Mouse (Mus musculus): ENCODE results near the gene Zfp82.
"Not testable (repeated sequence)": the region's sequence is repeated elsewhere in the genome, so short reads cannot be mapped to it uniquely, and the experiment has no call there.

Zfp82 gene

GRCm38 (mm10) chr7:30072146-30073028 lies at the start of gene Zfp82:
Gene Zfp82, minus strand, starts transcription at chr7:30072900.
- peak; percentile 84 to 85 for DNase-seq (ENCODE audit: low spot score in 2 of 2)

- DNase-seq (ENCODE audit: low spot score in 2 of 2): peak in 1 of 2 experiments; percentile 15
Observed at GRCm38 (mm10) chr7:30122188-30122530, 49.5 kb upstream of the Zfp82 start.

- DNase-seq (ENCODE audit: low spot score in 2 of 2): peak; percentile 90 to 91
Observed at GRCm38 (mm10) chr7:30121308-30122187, 48.8 kb upstream of the Zfp82 start, which contains the start of gene Zfp382. Gene Zfp382, plus strand, starts transcription at chr7:30121942.

GRCm38 (mm10) chr7:30117935-30118334 lies 45.2 kb upstream of the Zfp82 start:
- DNase-seq (ENCODE audit: low spot score in 2 of 2): not testable (repeated sequence)

GRCm38 (mm10) chr7:30116076-30116475 lies 43.4 kb upstream of the Zfp82 start:
- no peak for DNase-seq (ENCODE audit: low spot score in 2 of 2)

GRCm38 (mm10) chr7:30099297-30099696 lies 26.6 kb upstream of the Zfp82 start:
- DNase-seq (ENCODE audit: low spot score in 2 of 2): peak; percentile 79 to 86

- DNase-seq (ENCODE audit: low spot score in 2 of 2): no peak
Observed at GRCm38 (mm10) chr7:30095551-30096125, 22.9 kb upstream of the Zfp82 start.

- DNase-seq (ENCODE audit: low spot score in 2 of 2): peak; percentile 92 to 94
Observed at GRCm38 (mm10) chr7:30094646-30095429, 22.1 kb upstream of the Zfp82 start, which contains the start of gene Zfp260. Gene Zfp260, plus strand, starts transcription at chr7:30094777.

- no peak for DNase-seq (ENCODE audit: low spot score in 2 of 2)
Observed at GRCm38 (mm10) chr7:30093918-30094415, 21.3 kb upstream of the Zfp82 start.

GRCm38 (mm10) chr7:30092666-30093065 lies 20.0 kb upstream of the Zfp82 start:
- no peak for DNase-seq (ENCODE audit: low spot score in 2 of 2)

GRCm38 (mm10) chr7:30090970-30091585 lies 18.4 kb upstream of the Zfp82 start:
- DNase-seq (ENCODE audit: low spot score in 2 of 2): peak in 1 of 2 experiments; percentile 13

GRCm38 (mm10) chr7:30090092-30090969 lies 17.6 kb upstream of the Zfp82 start, which contains the start of the genes Gm26920 and Zfp566:
Gene Gm26920, minus strand, starts transcription at chr7:30090410.
Gene Zfp566, minus strand, starts transcription at chr7:30090527.
- peak; percentile 96 for DNase-seq (ENCODE audit: low spot score in 2 of 2)

- DNase-seq (ENCODE audit: low spot score in 2 of 2): no peak
Observed at GRCm38 (mm10) chr7:30089405-30089804, 16.7 kb upstream of the Zfp82 start.

GRCm38 (mm10) chr7:30086524-30086923 lies 13.8 kb upstream of the Zfp82 start:
- DNase-seq (ENCODE audit: low spot score in 2 of 2): peak; percentile 39 to 47

- DNase-seq (ENCODE audit: low spot score in 2 of 2): no peak
Observed at GRCm38 (mm10) chr7:30064622-30065021, 8.1 kb downstream of the Zfp82 start.

GRCm38 (mm10) chr7:30062478-30062877 lies 10.2 kb downstream of the Zfp82 start:
- no peak for DNase-seq (ENCODE audit: low spot score in 2 of 2)

GRCm38 (mm10) chr7:30060341-30060740 lies 12.4 kb downstream of the Zfp82 start:
- no peak for DNase-seq (ENCODE audit: low spot score in 2 of 2)

- no peak for DNase-seq (ENCODE audit: low spot score in 2 of 2)
Observed at GRCm38 (mm10) chr7:30053591-30053990, 19.1 kb downstream of the Zfp82 start.

GRCm38 (mm10) chr7:30050882-30051548 lies 21.7 kb downstream of the Zfp82 start, which contains the start of gene Zfp14:
Gene Zfp14, minus strand, starts transcription at chr7:30051380.
- peak; percentile 93 to 94 for DNase-seq (ENCODE audit: low spot score in 2 of 2)
